Mouse (Mus musculus) midbrain, postnatal 0 days (tissue): ENCODE measurements around the gene Wdr92. TPM values are rescaled to one million over a fixed set of nuclear protein-coding genes. Genes with fewer than 3 reads are reported as not detected.

Experiments
- ATAC-seq: fragments of 200-750 bp; cut with Nextera tagmentation; 2 replicates; pipeline ENCODE4 v1.8.0; 2017; ENCODE audit warnings: moderate number of reproducible peaks, mild to moderate bottlenecking, moderate TSS enrichment, moderate library complexity; ENCODE audit not compliant: low FRiP score
- DNase-seq: peaks from one replicate; pipeline ENCODE4 v3.0.0-alpha.2; 2015; ENCODE audit warnings: low spot score
- H3K27ac ChIP-seq: fragments of 300-500 bp; sonication (generic); 2 replicates; pipeline ENCODE4 v1.5.1; 2014; ENCODE audit warnings: low read depth, mild to moderate bottlenecking, low read length, mixed read lengths
- H3K27me3 ChIP-seq: fragments of 300-500 bp; sonication (generic); 2 replicates; pipeline ENCODE4 v1.6.1; 2014; ENCODE audit warnings: low read length, control low read depth, mixed read lengths; ENCODE audit not compliant: insufficient read depth
- H3K36me3 ChIP-seq: fragments of 300-500 bp; sonication (generic); 2 replicates; pipeline ENCODE4 v1.6.1; 2014; ENCODE audit warnings: low read length, control low read depth, mixed read lengths; ENCODE audit not compliant: insufficient read depth
- H3K4me1 ChIP-seq: fragments of 300-500 bp; sonication (generic); 2 replicates; pipeline ENCODE4 v1.6.1; 2014; ENCODE audit warnings: mild to moderate bottlenecking, control low read depth, antibody characterized with exemption, low read length, mixed read lengths; ENCODE audit not compliant: insufficient read depth
- H3K4me2 ChIP-seq: fragments of 300-500 bp; sonication (generic); 2 replicates; pipeline ENCODE4 v1.6.1; 2014; ENCODE audit warnings: low read depth, mild to moderate bottlenecking, low read length, mixed read lengths; ENCODE audit not compliant: poor library complexity, severe bottlenecking
- H3K4me3 ChIP-seq: fragments of 300-500 bp; sonication (generic); 2 replicates; pipeline ENCODE4 v1.5.1; 2014; ENCODE audit warnings: low read depth, mild to moderate bottlenecking, low read length, moderate library complexity
- H3K9ac ChIP-seq: fragments of 300-500 bp; sonication (generic); replicated peaks from 2 replicates; pipeline ENCODE4 v1.6.1; 2014; ENCODE audit warnings: mild to moderate bottlenecking, low read length, moderate library complexity, mixed read lengths; ENCODE audit not compliant: poor library complexity, severe bottlenecking
- H3K9me3 ChIP-seq: fragments of 300-500 bp; sonication (generic); 2 replicates; pipeline ENCODE4 v1.6.1; 2016; ENCODE audit warnings: low read length, control low read depth
- CTCF ChIP-seq: IDR thresholded peaks from 2 replicates; pipeline ENCODE4 v1.5.1; 2016; ENCODE audit warnings: antibody characterized with exemption, mild to moderate bottlenecking
- WGBS: fragments of 180-500 bp; shearing (Covaris S2); extraction: QIAGEN DNeasy Blood & Tissue Kit; methylation state at CpG from one replicate; pipeline ENCODE4 v1.1.7; 2014; 5-methylcytosine and 5-hydroxymethylcytosine counted together
- polyA plus RNA-seq: library from polyadenylated mRNA; unstranded; fragments of >200 nt; fragmentation: Nextera tagmentation; extraction: Ambion mirVana; gene quantifications from 2 replicates; pipeline ENCODE4 v1.2.1, GENCODE M21; 2015
- total RNA-seq: library from RNA; depleted of rRNA; stranded (reverse); fragments of >200 nt; gene quantifications from 2 replicates; pipeline ENCODE4 v1.2.3, GENCODE M21; 2014

The Wdr92 gene
- total and polyA plus RNA-seq, 2 experiments from 2014 or later: 10.5 to 13.1 TPM

- no peak overlapping the region for H3K9ac ChIP-seq
- no peak overlapping the region for H3K4me3 ChIP-seq
- H3K4me1 ChIP-seq: no peaks in the 10 kb centered on the region
- no peaks in the 10 kb centered on the region for H3K9me3 ChIP-seq
- DNase-seq (no peak), ATAC-seq (no peak)
- H3K27ac ChIP-seq: no peak overlapping the region
- no peaks in the 10 kb centered on the region for H3K36me3 ChIP-seq
- H3K4me2 ChIP-seq: no peak overlapping the region
- H3K27me3 ChIP-seq: no peaks in the 10 kb centered on the region
- TF ChIP-seq CTCF: no peak
Observed at GRCm38 (mm10) chr11:17248715-17249114, 66.8 kb downstream of the Wdr92 start.

- Histone ChIP-seq H3K9ac (peak overlapping the region; percentile 84; the same call in 1 of the 2 replicates), H3K4me3 (peak overlapping the region; percentile 85), H3K4me1 (peaks cover 6% of the 10 kb centered on the region; the same call in 1 of the 2 replicates), H3K36me3 (no peaks in the 10 kb centered on the region), H3K9me3 (no peaks in the 10 kb centered on the region), H3K27me3 (no peaks in the 10 kb centered on the region), H3K27ac (peak overlapping the region; percentile 91; the same call in 1 of the 2 replicates), H3K4me2 (peak overlapping the region; percentile 58)
- TF ChIP-seq CTCF: no peak
- DNase-seq (no peak), ATAC-seq (peak; percentile 66)
- WGBS: 61% methylated on average over 8 of the region's 8 CpGs
Observed at GRCm38 (mm10) chr11:17256813-17257365, 75.0 kb downstream of the Wdr92 start.

DNA sequence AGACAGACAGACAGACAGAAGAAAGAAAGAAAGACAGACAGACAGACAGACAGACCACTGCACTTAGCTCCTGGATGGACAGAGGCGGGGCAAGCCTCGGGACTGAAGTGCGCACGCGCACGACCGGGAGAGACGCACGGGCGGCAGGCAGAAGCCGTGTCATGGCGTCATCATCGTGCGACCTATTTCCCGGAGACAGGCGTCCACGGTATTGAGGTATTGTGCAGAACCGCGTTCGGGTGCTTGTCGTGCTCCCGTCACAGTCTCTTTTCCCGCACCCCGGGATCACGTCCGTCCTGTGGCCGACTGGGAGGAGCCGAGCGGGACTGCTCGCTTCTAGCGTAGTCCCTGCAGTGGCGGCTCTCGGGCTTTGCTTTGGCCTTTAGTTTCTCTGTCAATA is 75.5 kb downstream of the Wdr92 start, which contains the start of gene C1d:
C1d (plus strand) TSS at position 137 of the 400 bp plus-strand sequence.
- WGBS: under 1% methylated on average over 33 of the region's 33 CpGs
- peak; percentile 98 for DNase-seq
- no peaks in the 10 kb centered on the region for H3K27me3 ChIP-seq
- H3K9me3 ChIP-seq: no peaks in the 10 kb centered on the region
- H3K4me2 ChIP-seq: peak within 1 kb of the TSS; percentile 58
- peak within 1 kb of the TSS; percentile 91 for H3K27ac ChIP-seq
- ATAC-seq: peak; percentile 96
- peaks cover 6% of the 10 kb centered on the region; the same call in 1 of the 2 replicates for H3K4me1 ChIP-seq
- peak within 1 kb of the TSS; percentile 84 for H3K9ac ChIP-seq
- H3K36me3 ChIP-seq: no peaks in the 10 kb centered on the region
- no peak for TF ChIP-seq CTCF
- H3K4me3 ChIP-seq: peak within 1 kb of the TSS; percentile 85

DNA sequence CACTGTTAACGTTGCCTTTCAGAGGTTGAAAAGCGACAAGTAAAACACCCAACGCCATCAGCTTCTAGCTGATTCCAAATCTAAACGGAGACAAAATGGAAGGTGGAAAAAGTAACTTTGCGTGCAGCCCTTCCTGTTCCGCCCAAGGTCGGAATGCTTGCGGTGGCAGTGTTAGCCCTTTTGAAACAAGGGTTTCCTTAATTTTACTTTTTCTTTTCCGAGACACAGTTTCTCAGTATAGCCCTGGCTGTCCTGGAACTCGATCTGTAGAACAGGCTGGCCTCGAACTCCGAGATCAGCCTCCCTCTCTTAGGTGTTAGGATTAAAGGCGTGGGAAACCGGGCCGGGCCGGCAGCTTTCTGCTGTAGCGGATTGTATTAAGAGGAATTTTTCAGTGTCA is 76.0 kb downstream of the Wdr92 start:
- Histone ChIP-seq H3K9ac (peak overlapping the region; percentile 84), H3K4me1 (peaks cover 6% of the 10 kb centered on the region; the same call in 1 of the 2 replicates), H3K4me2 (peak overlapping the region; percentile 58), H3K4me3 (peak overlapping the region; percentile 85), H3K36me3 (no peaks in the 10 kb centered on the region), H3K27ac (peak overlapping the region; percentile 91), H3K27me3 (no peaks in the 10 kb centered on the region), H3K9me3 (no peaks in the 10 kb centered on the region)
- TF ChIP-seq CTCF: no peak
- WGBS: 1% methylated on average over 17 of the region's 17 CpGs
- ATAC-seq (peak; percentile 52; the same call in 1 of the 2 replicates), DNase-seq (peak; percentile 16)

DNA sequence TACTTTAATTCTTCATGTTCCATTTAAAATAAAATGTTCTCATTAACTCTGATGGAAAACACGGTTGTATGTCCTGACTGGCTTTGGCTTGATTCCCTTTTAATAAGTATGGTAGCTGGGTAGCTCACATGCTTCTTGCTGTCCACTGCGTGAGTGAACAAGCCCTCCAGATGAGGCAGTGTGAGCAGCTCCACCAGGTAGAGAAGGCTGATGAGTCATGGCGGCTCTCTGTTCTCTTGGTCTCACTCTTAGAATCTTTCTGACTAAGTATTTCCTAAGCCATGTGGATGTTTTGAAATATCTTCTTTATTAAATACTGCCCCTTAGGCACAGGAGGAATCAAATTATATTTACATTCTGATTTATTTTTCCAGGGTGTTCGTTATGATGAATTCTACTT is 85.3 kb downstream of the Wdr92 start:
- Histone ChIP-seq H3K4me1 (no peaks in the 10 kb centered on the region), H3K27ac (no peak overlapping the region), H3K9me3 (no peaks in the 10 kb centered on the region), H3K9ac (no peak overlapping the region), H3K36me3 (peaks cover 7% of the 10 kb centered on the region; the same call in 1 of the 2 replicates), H3K4me3 (no peak overlapping the region), H3K4me2 (no peak overlapping the region), H3K27me3 (no peaks in the 10 kb centered on the region)
- no peak for ATAC-seq
- DNase-seq: no peak
- no peak for TF ChIP-seq CTCF
- 95% methylated on average over 4 of the region's 4 CpGs for WGBS

DNA sequence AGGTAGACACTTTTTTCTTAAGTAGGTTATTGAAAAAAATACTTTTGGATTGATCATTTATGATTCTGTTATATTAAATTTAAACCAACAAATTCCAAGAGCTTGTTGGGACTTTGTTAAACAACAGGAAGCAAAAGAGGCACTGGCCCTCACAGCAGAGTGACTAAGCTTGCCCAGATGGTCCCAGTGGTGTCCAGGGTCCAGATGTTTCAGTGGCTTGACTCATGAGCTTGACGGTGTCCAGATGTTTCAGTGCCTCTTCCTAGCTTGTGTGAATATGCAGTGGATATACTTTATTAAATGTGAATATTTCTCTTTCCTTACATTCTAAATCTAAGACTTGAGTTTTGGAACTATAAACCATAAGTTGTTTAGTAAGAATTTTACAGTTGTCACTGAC is 86.9 kb downstream of the Wdr92 start:
- Histone ChIP-seq H3K36me3 (peaks cover 7% of the 10 kb centered on the region; the same call in 1 of the 2 replicates), H3K9me3 (no peaks in the 10 kb centered on the region), H3K27me3 (no peaks in the 10 kb centered on the region), H3K4me1 (no peaks in the 10 kb centered on the region), H3K27ac (no peak overlapping the region), H3K9ac (no peak overlapping the region), H3K4me3 (no peak overlapping the region), H3K4me2 (no peak overlapping the region)
- 92% methylated on average over 1 of the region's 1 CpGs for WGBS
- DNase-seq: no peak
- ATAC-seq: no peak
- TF ChIP-seq CTCF: no peak
